Mouse (Mus musculus) megakaryocyte, adult 5-6 weeks (primary cell): ENCODE measurements around the gene Krt18. TPM values are rescaled to one million over a fixed set of nuclear protein-coding genes. Genes with fewer than 3 reads are reported as not detected.
"Not testable (repeated sequence)": the region's sequence is repeated elsewhere in the genome, so short reads cannot be mapped to it uniquely, and the experiment has no call there.

ENCODE experiments used
- ATAC-seq: 2 replicates; pipeline ENCODE4 v1.8.0; 2016; ENCODE audit warnings: mild to moderate bottlenecking, inconsistent platforms; ENCODE audit not compliant: poor library complexity, severe bottlenecking
- total RNA-seq, 2 experiments: library from RNA; stranded (forward) in 1 of 2; stranded (reverse) in 1 of 2; fragments of 153-499, 151-499 nt in 1 of 2; fragments of 221-1000, 200-1000 nt in 1 of 2; gene quantifications; 2 replicates each; pipeline versions ENCODE4 v1.2.3 to v1.2.4; 2015 to 2017

Gene Krt18
- 0.22 and 0.23 TPM in 2 replicates for total RNA-seq (2015)
- total RNA-seq (2017) = 0.89 and 1.7 TPM in 2 replicates

- ATAC-seq = peak; percentile 77
Measured at GRCm38 (mm10) chr15:102028040-102028439, at the start of gene Krt18. TSS of gene Krt18 (plus strand) at chr15:102028180.

GRCm38 (mm10) chr15:101980849-101981248, 47.1 kb upstream of the Krt18 start:
- no peak for ATAC-seq

- no peak for ATAC-seq
Measured at GRCm38 (mm10) chr15:101983315-101983948, 44.5 kb upstream of the Krt18 start.

GRCm38 (mm10) chr15:101983949-101984601, 43.9 kb upstream of the Krt18 start:
- ATAC-seq = peak; percentile 85

GRCm38 (mm10) chr15:101984746-101985145, 43.2 kb upstream of the Krt18 start:
- ATAC-seq = no peak

GRCm38 (mm10) chr15:101988119-101988518, 39.9 kb upstream of the Krt18 start:
- peak; percentile 68 for ATAC-seq

- no peak for ATAC-seq
Measured at GRCm38 (mm10) chr15:101988714-101989113, 39.3 kb upstream of the Krt18 start.

GRCm38 (mm10) chr15:101990946-101991345, 37.0 kb upstream of the Krt18 start:
- no peak for ATAC-seq

GRCm38 (mm10) chr15:101994365-101994764, 33.6 kb upstream of the Krt18 start:
- no peak for ATAC-seq

GRCm38 (mm10) chr15:101995484-101996236, 32.3 kb upstream of the Krt18 start:
- ATAC-seq = peak; percentile 45; the same call in 1 of the 2 replicates

- not testable (repeated sequence) for ATAC-seq
Measured at GRCm38 (mm10) chr15:101996450-101997078, 31.4 kb upstream of the Krt18 start.

- ATAC-seq = no peak; the same call in 1 of the 2 replicates
Measured at GRCm38 (mm10) chr15:101999156-101999555, 28.8 kb upstream of the Krt18 start.

- ATAC-seq = no peak
Measured at GRCm38 (mm10) chr15:101999676-102000335, 28.2 kb upstream of the Krt18 start.

GRCm38 (mm10) chr15:102002646-102003488, 25.1 kb upstream of the Krt18 start:
- ATAC-seq = peak; percentile 73

- ATAC-seq = no peak
Measured at GRCm38 (mm10) chr15:102003516-102003915, 24.5 kb upstream of the Krt18 start.

GRCm38 (mm10) chr15:102004189-102004588, 23.8 kb upstream of the Krt18 start, which contains the start of gene Krt8:
TSS of gene Krt8 (minus strand) at chr15:102004482.
- no peak for ATAC-seq

GRCm38 (mm10) chr15:102005290-102005689, 22.7 kb upstream of the Krt18 start:
- no peak for ATAC-seq

- no peak for ATAC-seq
Measured at GRCm38 (mm10) chr15:102006317-102006716, 21.7 kb upstream of the Krt18 start.
